Mouse (Mus musculus) heart, adult 11 months (tissue): Measurements from ENCODE around the gene Cycs.

Experiments used
- DNase-seq: peaks from one replicate; pipeline ENCODE4 v3.0.0; 2022

The Cycs gene

DNA sequence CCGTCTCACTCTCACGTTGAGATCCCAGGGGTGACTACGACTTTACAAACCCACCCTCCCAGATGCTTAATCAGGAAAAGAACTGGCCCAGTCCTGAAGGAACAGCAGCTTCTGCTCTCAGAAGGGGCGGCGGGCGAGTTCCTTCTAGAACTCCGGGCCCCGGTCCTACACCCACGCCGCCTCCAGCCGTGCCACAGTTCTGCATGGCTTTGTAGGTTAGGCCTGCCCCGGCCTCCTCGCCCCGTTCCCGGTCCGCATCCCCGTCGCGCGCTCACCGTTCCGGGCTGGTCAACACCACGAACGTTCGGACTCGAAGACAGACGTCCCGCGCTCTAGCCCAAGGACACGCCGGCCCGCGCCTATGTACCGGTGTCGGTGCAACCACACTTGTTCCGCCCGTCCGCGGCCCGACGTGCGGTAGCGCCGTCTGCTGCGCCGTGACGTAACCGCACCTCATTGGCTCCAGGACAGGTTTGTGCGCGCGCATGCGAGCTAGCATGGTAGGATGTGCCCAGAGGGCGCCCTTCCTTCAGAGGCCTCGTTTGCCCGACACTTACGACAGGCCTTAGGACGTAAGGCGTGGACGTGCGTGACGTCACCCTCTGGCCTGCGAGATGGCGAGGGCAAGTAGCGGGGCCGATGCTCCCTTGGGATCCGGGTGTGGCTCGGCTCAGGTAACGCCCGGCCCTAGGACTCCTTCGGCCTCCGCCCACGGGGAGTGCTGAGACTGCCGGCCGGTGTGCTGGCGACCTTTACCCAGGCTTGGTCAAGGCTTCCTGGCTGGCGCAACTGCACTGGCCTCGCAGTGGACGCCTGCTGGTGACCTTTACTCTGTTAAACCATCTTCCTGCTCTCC lies at the start of gene Cycs:
Gene Cycs, minus strand, starts transcription at position 398 of the 856 bp plus-strand sequence.
- DNase-seq, result peak; percentile 100

DNA sequence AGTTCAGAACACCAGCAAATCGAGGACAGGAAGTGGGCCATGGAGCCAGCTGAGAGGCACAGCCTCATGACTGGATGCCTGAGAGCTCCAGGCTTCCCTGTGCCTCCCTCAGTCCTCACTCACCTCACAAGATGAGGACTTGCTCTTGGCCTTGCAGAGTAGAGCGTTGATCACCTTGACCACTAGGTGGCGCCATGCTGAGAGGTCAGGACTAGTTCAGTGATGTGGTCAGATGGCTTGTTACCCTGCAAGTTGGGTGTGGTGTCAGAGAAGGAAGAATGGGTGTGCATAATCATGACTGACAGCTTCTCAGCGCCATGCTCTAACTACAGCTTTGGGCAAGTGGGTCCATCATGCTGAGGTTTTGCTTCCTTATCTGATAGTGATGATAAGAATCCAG lies 35.3 kb upstream of the Cycs start:
- no peak for DNase-seq

DNA sequence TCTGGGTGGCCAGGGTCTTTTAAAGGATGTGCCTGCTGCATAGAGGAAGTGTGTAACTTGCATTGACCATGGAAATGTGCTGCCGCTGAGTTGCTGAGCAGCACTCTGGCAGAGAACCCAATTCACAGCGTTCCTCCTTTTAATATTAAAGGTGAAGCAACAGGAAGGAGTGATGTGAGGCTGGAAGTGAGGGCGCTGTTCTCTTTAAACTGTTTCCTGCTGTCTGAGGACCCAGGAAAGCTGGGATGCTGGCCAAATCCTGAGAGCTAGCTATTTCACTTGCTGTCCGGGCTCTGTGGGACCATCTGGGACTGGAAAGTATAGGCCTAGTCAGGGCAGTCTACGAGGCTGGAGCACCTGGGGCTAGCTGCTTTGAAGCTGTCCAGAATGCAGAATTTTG lies 32.2 kb upstream of the Cycs start:
- DNase-seq, result peak; percentile 92

DNA sequence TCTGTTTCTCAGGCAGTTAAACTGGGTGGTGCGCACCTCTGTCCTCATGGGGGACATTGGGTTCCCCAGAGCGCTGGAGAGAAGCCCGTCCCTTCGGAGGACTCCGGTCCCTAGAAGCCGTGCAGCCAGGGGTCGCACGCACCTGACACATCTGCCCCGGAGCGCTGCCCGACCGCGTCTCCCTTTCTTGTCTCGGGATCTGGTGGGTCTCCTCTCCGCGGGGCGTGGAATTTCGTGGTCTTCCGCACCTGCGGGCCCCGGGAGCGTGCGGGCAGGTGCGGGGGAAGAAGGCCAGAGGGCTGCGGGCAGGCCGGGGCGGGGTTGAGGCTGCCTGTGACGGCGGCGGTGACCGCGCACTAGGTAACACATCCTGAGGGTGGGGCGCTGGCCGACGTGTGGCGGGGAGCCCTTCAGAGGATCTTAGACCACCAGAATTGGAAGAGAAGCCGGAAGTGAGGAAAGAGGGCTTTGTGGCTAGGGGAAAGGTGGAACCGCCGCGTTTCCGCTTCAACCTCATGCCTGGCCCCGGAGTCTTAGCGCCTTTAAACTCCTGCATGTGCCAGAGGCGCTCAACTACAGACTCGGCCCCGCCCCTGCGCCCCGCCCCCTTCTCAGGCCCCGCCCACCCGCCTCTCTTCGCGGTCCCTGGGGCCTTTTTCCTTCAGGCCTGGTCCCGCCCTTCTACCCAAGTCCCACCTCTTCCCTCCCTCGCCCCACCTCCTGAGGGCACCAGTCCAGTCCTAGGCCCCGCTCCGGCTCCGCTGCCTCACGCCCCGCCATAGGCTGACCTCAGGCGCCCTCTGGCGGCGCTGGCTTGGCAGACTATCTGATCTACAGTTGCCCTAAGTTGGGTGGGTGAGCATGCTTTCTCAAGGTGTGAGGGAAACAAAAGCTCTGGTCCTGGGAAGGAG lies 30.2 kb upstream of the Cycs start, which contains the start of gene 4921507P07Rik:
Gene 4921507P07Rik, minus strand, starts transcription at position 332 of the 911 bp plus-strand sequence.
- peak; percentile 99 for DNase-seq

GRCm38 (mm10) chr6:50594372-50594771 lies 28.0 kb upstream of the Cycs start:
- DNase-seq, result peak; percentile 43

GRCm38 (mm10) chr6:50593334-50593845 lies 27.1 kb upstream of the Cycs start:
- DNase-seq, result no peak

DNA sequence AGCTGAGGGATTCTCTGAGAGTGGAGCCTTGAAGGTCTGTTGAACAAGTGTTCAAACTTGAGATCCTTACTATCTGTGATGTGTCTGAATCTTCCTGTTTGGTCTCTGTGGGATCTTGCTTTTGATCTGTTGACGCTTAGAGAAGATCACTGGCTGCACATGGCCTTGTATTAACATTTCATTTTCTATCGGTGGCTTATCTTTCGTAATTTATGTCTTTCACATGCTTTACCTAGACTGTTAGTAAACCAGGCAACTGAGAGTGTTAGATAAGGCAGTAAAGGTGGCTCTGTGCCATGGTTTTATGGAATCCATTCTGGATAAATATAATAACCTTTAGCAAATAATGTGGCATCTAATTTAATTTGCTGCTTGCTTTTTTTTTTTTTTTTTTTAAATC lies 23.9 kb upstream of the Cycs start:
- DNase-seq, result no peak

DNA sequence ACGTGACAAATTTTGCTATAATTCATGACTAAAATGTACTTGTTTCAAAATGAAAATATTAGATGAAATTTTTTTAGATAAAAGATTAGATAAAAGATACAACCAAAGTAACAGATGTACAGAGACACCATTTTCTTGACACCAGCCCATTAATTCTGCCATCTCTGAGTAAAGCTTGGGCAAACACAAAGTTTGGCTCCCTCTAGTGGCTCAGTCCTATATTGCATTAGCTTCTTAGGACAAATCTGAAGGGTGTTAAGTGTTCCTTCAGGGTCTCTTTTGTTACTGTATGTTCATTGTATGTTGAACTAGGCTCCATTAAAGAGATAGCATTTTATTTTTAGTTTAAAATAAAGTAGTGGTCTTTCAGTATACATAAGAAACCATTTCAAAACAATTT lies 21.9 kb upstream of the Cycs start:
- DNase-seq, result no peak

GRCm38 (mm10) chr6:50587412-50587811 lies 21.1 kb upstream of the Cycs start:
- DNase-seq, result no peak

DNA sequence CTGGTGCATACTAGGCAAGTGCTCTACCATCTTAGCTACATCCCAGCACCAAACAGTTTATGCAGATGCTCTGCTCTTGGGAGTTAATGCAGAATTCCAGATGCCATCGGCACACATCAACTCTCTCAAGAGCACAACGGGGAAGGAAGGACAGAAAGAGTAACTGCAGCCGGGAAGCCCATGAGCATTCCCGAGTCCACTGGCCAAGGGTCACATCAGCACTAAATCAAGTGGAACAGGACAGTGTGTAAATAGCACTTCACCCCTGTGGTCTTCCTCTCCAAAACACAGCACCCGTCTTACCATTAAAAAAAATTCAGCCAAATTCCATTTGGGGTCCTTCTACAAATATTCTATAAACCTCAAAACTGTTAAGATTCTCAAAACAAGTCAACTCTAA lies 20.0 kb upstream of the Cycs start:
- no peak for DNase-seq

DNA sequence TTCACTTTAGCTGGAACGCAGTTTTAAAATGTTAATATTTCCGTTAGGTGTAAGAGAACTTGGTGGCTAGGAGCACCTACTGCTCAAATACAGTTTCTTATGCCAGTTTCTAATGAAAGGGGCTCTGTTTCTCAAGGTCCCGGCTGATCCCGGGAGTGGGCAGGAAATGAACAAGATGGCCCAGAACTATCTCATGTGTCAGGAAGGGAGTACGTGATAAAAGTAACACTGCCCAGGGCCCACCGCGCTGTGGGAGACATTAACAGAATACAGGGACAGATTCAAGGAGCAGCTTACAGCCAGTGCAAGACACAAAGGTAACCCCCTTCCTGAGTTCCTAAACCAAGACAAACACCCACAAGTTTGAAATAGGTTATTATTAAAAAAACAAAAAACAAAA lies 19.4 kb upstream of the Cycs start:
- DNase-seq, result no peak

DNA sequence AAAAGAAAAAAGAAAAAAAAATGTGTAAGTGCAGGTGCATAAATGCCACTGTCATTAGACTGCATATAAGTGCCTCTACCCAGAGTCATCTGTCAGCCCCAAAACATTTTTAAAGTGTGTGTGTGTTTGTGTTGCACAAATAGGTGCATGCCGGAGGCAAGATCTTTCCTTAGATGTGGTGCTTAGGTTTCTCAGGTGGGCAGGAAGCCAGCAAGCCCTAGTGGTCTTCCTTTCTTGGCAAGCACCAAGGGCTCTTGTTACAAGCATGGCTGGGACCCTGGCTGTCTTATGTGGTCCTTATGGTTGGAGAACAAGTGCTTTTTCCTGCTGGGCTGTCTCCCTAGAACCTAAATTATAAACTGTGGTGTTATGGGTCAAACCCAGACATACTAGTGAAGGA lies 5.3 kb upstream of the Cycs start:
- DNase-seq, result peak; percentile 77

- no peak for DNase-seq
Measured at GRCm38 (mm10) chr6:50566997-50567255, 588 bp upstream of the Cycs start.

DNA sequence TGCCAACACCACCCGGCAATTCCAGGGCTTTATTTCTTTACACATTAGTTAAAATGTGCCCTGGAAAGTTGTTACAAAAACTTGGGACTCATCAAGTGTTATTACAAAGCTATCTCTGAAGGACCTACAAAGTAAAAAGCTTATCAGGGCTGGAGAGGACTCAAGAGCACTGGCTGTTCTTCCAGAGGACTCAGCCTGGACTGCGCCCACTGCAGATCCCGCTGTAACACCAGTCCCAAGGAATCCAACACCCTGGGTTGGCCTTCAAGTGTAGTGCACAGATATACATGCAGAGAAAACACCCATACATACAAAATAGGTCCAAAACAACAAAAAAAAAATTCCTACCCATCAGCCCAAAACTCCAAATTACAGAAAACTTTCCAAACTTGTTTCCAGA lies 2.7 kb downstream of the Cycs start:
- DNase-seq, result peak; percentile 74

DNA sequence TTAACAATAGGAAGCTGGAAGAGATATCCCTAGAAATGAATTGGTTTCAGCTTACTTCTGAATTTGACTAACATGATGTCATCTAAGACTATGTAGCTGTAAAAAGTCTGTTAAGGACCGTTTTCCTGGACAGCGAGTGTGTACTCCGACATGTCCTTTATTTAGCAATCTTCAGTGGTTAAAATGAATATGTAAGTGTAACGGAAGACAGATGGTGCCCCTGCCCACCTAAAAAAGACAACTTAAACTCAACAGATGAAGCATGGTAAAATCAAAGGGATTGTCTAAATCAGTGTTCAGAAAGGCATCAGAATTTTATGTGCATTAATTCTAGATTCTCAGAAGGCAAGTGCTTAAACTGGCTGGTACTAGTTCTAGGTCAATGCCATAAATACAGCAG lies 3.9 kb downstream of the Cycs start:
- DNase-seq, result peak; percentile 27

DNA sequence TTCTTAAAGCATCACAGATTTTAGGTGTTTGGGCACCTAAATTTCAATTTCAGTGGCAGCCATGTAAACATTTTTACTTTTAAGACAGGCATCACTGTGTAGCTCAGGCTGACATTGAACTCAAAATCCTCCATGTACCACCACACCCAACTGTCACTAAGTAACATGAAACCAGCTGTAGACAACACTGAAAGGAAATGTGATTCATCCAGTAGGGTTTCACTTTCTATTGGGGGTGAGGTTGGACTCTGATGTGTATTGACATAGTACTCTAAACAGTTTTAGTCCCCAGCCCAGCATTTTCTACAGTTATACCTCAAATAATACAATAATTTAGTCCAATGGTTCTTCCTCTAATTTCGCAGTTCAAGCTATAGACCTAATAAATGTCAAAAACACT lies 5.6 kb downstream of the Cycs start:
- DNase-seq, result peak; percentile 37

DNA sequence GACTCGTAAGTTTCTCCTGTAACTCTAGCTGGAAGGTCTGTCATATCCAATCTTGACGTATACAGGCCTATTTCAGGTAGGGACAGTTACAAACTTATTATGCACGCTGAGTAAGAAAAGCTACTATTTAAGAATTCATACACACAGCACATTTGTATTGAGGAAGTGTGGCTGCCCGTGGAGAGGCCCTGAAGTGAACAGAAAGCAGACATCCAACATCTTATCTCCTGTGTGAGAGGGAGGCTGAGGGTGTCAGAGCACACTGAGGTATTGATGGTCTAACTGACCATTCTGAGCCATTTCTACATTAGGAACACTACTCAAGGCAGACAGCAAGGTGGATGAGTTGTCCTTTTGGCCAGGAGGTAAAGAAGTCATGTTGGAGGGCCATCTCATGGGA lies 7.5 kb downstream of the Cycs start:
- DNase-seq, result peak; percentile 61

DNA sequence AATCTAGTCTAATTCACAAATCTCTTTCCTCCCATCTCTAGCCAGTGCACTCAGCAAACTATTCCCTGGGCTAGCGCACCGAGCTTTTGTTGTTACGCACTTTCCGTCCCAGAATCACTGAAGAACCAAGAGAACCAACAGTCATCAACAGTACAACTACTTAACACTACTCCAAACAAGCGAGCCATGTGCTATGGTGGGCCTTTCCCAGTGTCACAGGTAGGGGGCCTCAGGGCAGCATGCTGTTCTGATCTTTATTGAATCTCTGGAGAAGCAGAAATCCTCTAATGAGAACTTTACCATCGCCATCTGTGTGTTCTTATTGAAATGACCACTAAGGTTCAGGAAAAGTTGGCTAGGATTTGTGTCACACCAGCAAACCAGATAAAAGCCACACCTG lies 8.8 kb downstream of the Cycs start:
- peak; percentile 68 for DNase-seq

DNA sequence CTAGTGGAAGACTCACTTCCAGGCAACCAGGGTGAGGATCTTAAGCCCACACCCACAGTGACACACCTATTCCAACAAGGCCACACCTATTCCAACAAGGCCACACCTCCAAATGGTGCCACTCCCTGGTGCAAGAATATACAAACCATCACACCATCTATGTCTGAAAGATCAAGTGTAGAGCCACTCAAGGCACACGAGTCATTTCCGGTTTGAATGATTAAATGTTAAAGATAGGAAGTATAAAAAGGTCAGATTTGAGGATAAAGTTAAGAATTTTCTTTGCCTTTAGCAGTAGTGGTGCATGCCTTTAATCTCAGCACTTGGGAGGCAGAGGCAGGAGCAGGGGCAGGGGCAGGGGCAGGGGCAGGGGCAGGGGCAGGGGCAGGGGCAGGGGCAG lies 12.1 kb downstream of the Cycs start:
- peak; percentile 45 for DNase-seq

GRCm38 (mm10) chr6:50552881-50553518 lies 13.3 kb downstream of the Cycs start:
- DNase-seq, result peak; percentile 17

GRCm38 (mm10) chr6:50549791-50550190 lies 16.5 kb downstream of the Cycs start:
- peak; percentile 43 for DNase-seq

GRCm38 (mm10) chr6:50549051-50549450 lies 17.3 kb downstream of the Cycs start:
- peak; percentile 43 for DNase-seq

DNA sequence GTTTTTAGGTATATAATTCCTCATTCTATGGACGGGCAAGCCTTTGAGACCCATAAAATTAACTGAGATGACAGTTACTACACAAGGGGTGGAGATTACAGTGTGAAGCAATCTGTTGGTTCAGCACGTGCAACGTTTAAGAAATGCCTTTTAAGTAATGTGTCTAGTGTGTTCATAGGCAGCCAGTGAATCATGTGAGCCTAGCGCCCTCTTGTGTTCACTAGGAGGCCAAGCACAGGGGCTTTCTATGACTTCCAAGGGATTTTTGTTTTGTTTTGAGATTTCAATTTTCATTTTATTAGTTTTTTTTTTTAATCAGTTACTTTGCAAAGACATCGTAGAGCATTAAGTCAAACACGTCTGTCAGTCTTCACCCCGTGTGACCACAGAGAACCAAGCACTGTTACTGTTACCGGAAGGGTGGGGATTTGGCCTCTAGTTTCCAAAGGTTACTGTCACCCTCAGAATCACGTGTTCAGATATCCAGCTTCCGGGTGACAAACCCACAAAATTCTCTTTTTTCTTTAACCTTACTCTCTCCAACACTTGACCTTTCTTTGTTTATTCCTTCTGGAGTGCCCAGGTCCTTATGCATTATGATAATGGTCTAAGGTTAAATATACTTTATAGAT lies 20.8 kb downstream of the Cycs start:
- peak; percentile 86 for DNase-seq
